Mouse (Mus musculus) cortical plate, adult 2 months (tissue): ENCODE measurements around the gene Etv3.
"Not testable (repeated sequence)": the region's sequence is repeated elsewhere in the genome, so short reads cannot be mapped to it uniquely, and the experiment has no call there.

Experiments
- CTCF ChIP-seq: fragments of 200-500 bp; IDR thresholded peaks from 2 replicates; pipeline ENCODE4 v1.5.1; 2011; ENCODE audit warnings: mild to moderate bottlenecking, control low read depth, low read length; ENCODE audit not compliant: insufficient read depth; ENCODE audit errors: extremely low read depth
- POLR2A ChIP-seq: fragments of 200-500 bp; IDR thresholded peaks from 2 replicates; pipeline ENCODE4 v1.6.1; 2011; ENCODE audit warnings: mild to moderate bottlenecking, low read length, control low read depth; ENCODE audit not compliant: insufficient read depth; ENCODE audit errors: extremely low read depth

DNA sequence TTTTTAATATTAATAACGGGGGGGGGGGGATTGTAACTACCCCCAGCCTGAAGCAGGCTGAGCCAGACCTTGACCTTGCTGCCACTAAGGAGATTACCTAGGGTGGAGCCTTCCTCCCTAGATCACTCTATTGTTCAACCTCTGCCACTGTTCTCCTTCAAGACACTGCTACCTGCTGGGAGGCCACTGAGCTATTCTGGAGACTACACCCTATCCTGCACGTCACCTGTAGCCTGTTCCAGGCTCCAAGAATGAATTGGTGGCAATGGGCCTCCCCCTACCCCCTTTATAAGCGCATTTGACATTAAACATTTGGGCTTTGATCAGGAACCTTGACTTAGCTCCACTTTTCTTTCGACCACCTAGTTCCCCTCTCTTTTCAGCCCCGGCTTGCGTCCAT lies 46.6 kb upstream of the Etv3 start:
- TF ChIP-seq CTCF, POLR2A: not testable (repeated sequence)
